Mouse (Mus musculus): ENCODE data around the gene Fxyd4.

Fxyd4 gene

GRCm38 (mm10) chr6:117937222-117937932 lies at the start of gene Fxyd4:
Gene Fxyd4, minus strand, starts transcription at chr6:117937692.
- DNase-seq (ENCODE audit: low read depth, low spot score): peak; percentile 78

- DNase-seq (ENCODE audit: low read depth, low spot score): peak; percentile 41
Measured at GRCm38 (mm10) chr6:117987173-117987572, 49.7 kb upstream of the Fxyd4 start.

- no peak for DNase-seq (ENCODE audit: low read depth, low spot score)
Measured at GRCm38 (mm10) chr6:117966729-117967128, 29.2 kb upstream of the Fxyd4 start.

DNA sequence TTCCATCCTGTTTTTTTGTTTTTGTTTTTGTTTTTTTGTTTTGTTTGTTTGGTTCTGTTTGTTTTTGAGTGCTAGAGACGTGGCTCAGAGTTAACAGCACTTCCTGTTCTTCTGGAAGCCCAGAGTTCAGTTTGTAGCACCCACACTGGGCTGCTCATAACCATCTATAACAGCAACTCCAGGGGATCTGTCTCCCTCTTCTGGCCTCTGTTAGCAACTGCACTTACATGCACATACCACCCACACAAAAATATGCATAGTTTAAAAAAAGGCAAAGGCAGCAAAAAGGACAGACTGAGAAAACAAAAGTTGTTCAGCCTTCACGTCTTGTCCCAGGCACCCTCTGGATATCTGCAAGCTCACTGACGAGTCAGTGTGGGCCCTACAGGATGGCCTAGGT lies 25.7 kb upstream of the Fxyd4 start:
- peak; percentile 47 for DNase-seq (ENCODE audit: low read depth, low spot score)

DNA sequence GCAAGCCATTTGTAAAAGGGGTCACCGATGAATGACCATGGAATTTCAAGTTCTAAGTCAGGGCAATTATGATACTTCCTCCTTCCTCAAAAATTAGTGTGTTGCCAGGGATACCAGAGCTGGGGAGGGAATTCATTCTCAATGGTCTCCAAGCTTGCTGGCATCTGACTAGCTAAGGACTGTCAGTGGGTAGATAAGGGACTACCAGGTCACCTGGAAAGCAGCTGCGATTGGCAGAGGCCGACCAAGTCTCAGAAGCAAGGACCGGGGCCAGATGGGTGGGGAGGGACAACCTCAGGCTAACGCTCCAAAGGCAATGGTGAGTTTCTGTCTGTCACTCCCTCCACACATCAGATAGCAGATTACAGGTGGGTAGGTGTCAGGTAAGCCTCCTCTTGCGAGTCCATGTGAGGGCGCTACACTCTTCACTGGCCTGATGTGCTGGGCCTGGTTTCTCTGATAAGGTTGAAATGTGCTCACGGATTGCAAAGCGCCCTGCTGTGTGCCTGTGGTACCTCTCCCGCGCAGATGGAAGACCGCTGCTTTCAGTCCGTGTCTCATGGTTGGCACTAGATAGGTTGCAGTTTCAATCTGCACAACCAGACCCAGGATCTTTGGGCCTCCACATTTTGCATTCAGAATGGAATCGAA lies 19.5 kb upstream of the Fxyd4 start:
- peak; percentile 77 for DNase-seq (ENCODE audit: low read depth, low spot score)

DNA sequence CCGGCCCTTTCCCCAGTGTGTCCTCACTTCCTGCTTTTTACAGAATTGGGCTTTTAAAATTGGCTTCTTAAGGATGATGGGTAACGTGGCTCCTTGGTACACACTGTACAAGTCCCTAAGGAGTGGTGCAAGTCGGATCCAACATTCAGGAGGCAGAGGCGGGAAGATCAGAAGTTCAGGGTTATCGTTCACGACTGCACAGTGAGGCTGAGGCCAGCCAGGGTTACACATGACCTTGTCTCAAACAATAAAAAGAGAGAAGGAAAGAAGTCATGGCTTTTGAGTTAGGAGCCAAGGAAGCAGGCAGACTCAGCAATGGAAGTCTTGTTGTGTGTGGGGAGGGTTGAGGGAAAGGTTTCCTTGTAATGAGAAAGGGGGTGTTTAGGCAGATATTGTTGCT lies 18.7 kb upstream of the Fxyd4 start:
- no peak for DNase-seq (ENCODE audit: low read depth, low spot score)

DNA sequence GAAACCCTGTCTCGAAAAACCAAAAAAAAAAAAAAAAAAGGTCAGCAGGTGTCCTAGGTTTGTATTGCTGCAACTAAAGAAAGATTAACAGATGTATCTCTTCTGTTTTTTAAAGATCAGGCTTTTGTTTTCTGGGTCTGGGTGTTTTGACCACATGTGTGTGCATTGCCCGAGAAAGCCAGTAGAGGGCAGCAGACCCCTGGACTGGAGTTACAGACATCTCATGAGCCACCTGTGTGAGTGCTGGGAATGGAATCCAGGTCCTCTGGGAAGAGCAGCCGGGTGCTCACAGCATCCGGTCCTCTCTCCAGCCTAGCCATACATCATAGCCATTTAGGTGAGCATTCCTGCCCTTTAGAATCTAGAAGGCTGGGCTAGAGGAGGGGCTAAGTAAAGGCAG lies 14.8 kb upstream of the Fxyd4 start:
- peak; percentile 83 for DNase-seq (ENCODE audit: low read depth, low spot score)

DNA sequence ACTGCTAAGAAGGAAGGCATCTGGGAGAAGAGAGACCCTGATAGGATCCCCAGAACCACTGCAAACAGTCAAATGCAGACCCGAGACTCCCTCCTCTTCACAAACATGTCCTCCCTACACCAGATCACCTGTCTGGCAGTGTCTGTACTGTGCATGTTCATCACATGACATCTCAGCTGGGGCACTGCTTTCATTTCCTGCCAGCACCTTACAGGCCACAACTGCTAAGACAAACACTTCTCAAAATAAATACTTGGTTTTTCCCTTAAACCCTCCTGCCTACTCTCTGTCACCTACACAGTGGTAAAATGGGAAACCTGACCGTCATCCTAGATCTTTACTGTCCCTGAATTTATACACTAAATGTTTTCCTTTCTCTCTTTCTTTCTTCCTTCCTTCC lies 6.4 kb upstream of the Fxyd4 start:
- DNase-seq (ENCODE audit: low read depth, low spot score): no peak

DNA sequence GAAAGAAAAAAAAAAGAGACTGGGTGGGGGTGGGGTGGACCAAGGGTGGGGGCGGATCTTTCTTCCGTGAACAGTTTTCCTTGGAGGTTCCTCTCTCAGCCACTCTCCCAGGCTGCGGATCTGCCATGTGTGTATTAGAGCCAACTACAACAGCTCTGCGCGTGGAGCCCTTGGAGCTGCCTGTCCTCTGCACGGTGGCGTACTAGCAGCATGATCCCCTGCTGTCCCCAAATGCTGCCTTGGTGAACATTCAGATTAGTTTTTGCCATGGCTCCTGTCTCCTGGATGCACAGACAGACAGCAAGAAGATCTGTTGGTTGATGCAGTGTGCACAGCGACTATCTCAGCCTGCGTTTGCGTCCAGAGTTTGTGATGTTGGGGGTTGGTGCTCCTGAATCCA lies 5.3 kb upstream of the Fxyd4 start:
- DNase-seq (ENCODE audit: low read depth, low spot score): no peak

DNA sequence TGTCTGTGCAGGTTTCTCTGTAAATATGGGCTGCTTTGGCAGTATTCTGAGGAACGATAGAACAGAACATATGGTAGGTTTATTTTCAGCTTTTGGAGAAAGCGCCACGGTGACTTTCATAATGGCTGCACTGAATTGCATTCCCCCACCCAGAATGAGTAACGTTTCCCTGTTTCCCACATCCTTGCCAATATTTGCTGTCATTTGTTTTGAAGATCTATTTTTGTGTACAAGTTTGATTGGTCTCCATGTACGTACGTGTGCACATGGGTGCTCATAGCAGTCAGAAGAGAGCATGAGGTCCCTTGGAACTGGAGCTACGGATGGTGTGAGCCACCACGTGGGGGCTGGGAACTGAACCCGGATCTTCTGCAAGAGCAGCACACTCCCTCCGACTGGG lies 1.5 kb upstream of the Fxyd4 start:
- DNase-seq (ENCODE audit: low read depth, low spot score): no peak

DNA sequence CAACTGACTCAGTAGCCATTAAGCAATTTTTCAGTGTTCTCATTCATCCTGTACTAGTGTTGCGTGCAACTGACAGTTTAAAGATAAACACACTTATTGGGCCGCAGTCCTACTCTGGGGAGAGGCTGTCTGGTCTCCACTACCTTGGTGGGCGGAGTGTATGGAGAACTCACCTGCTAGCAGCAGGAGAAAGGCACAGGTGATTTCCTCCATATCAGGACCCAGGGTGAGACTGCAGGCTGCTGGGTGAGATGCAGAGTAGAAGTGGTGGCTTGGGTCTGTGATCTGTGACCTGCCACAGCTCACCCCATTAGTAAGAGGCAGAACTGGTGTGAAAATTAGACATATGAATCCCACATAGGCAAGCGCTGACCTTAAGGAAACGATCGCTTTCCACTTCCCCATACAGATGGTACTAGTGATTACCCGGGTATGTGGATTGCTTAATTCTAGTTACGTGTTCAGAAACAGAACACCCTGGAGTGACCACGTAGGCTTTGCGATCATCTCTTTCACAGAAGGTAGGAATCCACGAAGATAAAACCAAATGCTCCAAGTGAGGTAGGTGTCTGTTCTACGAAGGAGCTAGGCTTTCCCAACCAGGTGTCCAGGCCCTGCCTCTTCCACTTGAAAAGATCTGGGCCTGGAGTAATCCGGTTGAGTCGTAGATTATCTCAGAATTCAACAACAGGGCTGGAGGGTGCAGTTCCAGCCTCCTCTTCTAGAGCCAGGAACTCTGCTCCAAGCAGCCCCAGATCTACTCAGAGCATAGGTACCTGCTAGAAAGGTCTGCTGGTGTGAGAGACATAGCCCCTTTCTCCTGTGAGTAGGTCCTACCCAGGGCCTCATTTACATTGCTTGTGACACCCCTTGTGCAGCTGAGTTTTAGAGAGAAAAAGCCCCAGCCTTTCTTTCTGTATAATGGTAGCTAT lies 1.5 kb downstream of the Fxyd4 start:
- no peak for DNase-seq (ENCODE audit: low read depth, low spot score)

GRCm38 (mm10) chr6:117934301-117934700 lies 3.2 kb downstream of the Fxyd4 start:
- DNase-seq (ENCODE audit: low read depth, low spot score): no peak

- peak; percentile 85 for DNase-seq (ENCODE audit: low read depth, low spot score)
Measured at GRCm38 (mm10) chr6:117932325-117933051, 5.0 kb downstream of the Fxyd4 start.

DNA sequence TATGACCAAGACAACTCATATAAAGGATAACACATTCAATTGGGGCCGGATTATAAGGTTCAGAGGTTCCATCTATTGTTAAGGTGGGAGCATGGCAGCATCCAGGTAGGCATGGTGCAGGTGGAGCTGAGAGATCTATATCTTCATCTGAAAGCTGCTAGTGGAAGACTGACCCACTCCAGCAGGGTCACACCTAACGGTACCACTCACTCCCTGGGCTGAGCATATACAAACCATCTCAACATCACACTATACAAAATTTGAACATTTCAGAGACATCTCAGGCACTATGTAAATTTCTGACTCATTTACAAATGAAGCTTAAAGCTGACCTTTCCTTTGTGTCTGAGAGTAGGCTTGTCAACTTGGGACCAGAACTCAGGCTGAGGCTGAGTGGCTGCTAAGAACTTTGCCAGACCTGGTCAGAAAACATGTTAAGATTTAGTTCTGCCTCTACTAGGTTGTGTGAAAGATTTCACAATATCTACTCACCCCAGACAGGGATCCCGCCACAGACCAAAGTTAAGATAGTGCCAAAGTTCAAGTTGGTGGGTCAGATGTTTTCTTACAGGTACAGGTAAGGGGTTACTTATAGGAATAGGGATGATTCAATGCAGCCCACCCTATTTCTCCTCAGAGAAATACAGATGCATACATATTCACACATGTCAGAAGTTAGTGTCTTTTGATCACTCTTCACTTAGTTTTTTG lies 7.4 kb downstream of the Fxyd4 start:
- DNase-seq (ENCODE audit: low read depth, low spot score): no peak

DNA sequence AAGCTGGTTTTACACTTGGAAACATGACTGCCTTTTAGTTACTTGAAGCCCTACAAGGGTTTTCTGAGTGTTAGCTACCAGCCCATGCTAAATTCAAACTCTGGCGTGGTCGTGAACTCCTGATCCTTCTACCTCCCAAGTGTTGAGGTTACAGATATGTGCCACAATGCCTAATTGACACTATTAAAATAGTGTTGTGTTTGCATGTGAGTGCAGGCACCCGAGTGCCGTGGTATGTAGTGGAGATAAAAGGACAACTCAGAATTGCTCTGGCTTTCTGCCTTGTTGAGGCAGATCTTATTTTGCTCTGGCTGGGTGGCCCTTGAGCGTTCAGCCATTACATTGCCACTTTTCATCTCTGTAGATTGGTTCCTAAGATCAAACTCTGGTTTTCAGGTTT lies 8.7 kb downstream of the Fxyd4 start:
- no peak for DNase-seq (ENCODE audit: low read depth, low spot score)

- DNase-seq (ENCODE audit: low read depth, low spot score): no peak
Measured at GRCm38 (mm10) chr6:117927955-117928354, 9.5 kb downstream of the Fxyd4 start.

DNA sequence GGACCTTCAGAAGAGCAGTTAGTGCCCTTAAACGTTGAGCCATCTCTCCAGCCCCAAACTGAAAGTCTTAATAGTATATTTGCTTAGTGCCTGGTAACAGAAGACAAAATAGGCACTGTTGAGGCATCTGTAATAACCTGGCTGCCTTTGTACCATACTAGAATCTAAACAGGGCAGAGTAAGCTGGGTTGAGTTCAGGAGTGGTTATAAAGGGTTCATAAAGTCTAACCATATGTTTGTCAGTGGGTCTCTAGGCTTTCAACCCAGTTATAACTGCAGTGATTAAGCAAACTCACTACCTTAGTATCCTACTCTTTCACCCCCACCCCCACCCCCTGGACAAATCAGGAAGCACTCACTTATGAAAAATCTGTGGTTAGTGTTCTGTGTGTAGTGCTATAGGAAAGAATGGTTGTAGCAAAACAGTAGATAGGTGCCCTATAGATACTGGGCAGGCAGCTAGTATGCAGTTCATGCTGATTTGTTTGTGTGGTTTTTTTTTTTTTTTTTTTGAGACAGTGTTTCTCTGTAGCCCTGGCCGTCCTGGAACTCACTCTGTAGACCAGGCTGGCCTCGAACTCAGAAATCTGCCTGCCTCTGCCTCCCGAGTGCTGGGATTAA lies 10.5 kb downstream of the Fxyd4 start:
- no peak for DNase-seq (ENCODE audit: low read depth, low spot score)

DNA sequence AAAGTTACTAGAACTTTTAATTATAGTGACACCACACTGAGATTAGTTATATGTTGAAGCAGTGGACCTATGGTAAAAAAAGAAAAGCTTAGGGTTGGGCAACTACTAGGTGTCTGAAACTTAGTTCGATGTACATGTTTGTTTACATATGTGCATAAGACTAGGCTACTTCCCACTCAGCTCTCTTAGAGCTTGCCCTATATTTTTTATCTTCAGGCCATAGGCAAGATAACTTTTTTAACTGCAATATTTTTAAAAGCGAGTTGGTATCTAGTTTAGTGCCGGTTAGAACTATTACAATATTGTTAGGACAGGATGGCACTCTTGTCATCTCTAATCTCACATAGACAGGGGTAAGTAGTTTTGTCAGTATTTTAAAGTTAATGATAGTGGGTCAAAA lies 15.5 kb downstream of the Fxyd4 start:
- no peak for DNase-seq (ENCODE audit: low read depth, low spot score)

GRCm38 (mm10) chr6:117920659-117921640 lies 16.5 kb downstream of the Fxyd4 start:
- DNase-seq (ENCODE audit: low read depth, low spot score): peak; percentile 87
